Mouse (Mus musculus): ENCODE results near the gene Atg10.

- TF ChIP-seq CTCF (IDR thresholded peaks at IDR 0.05; ENCODE audit: borderline replicate concordance, insufficient read depth, low read depth, low read length) (no peak), POLR2A (IDR thresholded peaks at IDR 0.05; ENCODE audit: borderline replicate concordance, insufficient read depth, low read length) (no peak)
Observed at GRCm38 (mm10) chr13:91023447-91023846, 200.3 kb downstream of the Atg10 start.

Measured in cerebellum, adult 2 months (tissue).